Mouse (Mus musculus) adrenal gland, adult 2 months (tissue): ENCODE measurements at regions not wholly inside any gene's neighbourhood (a gene's known extent, or its start where the extent isn't known, plus 50 kb on each side); places are given as distances from the start of the nearest gene placed in this dataset.
A peak's percentile ranks its signal among the peaks of the same experiment; 100 is the strongest.

ENCODE experiments used
- DNase-seq: peaks from one replicate; pipeline ENCODE4 v3.0.0; 2021

DNA sequence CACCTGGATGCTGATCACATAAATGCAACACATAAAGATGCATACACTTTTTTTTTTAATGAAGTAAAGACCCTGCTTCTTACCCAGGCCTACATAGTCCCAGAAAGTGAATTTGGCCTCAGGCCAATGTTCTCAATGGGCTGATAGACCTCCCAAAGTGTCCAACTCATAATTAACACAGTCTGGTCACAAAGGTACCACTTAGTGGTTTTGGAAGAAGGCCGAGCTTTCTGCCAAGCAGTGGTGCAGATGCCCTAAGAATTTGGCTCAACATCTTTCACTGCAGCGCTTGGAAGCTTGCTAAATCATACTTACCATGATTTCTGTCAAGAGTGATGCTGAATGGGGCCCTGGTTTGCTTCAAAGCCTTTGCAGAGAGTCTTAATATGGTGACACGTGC, 706.4 kb upstream of the Rag2 start:
- no peak for DNase-seq

DNA sequence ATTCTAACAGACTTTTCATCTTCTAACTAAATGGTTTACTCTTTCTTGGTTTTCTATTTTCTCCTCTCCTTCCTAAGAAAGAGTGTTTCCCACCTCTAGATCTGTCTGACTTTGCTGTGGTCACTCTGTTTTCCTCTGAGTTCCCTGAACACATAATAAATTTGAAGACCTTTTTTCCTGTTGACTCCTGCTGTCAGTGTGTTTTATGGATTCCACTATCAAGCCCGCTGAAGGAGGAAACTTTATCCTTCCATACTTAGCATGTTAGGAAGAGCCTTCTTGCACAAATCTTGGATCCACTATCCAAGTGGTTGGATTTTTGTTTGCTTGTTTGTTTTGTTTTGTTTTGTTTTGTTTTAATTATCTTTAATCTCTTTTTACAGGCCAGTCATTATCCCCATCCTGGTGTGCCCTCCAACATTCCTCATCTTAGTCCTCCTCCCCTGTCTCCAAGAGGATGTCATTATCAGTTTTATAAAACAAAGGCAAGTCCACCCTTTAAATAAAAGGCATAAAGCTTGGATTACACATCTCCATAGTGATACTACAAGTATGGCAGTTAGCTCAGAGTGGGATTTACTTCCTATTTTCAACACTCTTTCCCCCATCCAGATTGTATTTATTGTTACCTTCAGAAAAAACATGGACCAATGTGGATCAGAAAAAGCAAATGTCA, 704.8 kb upstream of the Rag2 start:
- no peak for DNase-seq

DNA sequence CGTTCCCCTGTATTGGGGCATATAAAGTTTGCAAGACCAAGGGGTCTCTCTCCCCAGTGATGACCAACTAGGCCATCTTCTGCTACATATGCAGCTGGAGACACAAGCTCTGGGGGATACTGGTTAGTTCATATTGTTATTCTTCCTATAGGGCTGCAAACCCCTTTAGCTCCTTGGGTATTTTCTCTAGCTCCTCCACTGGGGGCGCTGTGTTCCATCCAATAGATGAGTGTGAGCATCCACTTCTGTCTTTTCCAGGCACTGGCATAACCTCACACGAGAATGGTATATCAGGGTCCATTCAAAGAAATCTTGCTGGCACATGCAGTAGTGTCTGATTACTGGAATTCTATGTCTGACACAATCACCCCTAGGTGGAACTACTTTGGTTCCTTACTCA, 675.9 kb upstream of the Rag2 start:
- peak; percentile 5 for DNase-seq

DNA sequence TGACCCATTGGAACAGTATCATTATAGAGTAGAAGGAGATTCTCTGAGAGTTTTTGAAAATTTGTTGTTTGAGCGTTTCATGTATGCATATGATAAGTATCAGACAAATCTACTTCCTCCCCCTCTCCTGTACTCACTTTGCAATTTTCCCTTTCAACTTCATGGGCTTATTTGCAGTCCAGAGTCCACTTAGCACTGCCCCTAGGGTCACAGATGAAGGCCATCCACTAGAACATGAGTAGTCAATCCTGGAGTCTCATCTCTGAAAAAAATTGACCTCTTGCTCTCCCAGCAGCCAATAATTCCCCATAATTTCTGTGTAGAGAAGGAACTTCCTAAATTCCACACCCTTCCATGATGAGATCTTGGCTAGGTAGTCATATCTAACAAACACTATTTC, 665.1 kb upstream of the Rag2 start:
- DNase-seq, result no peak

DNA sequence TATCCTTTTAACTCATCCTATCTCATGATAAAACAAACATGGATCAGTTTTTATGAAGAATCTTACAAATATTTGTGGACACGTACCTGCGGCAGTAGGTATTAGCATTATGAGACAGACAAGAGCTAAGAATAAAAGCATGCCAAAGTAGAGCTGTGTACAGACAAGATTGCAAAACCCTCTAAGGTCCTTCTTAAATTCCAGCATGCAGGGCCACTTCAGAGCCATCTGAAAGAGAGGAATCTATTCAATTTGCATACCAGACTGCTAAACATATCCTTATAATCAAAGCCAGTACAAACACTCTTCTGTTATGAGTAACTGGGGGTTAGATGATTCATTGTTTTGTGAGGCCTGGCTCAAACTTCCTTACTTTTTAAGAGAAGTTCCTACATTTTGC, 659.9 kb upstream of the Rag2 start:
- DNase-seq, result no peak

DNA sequence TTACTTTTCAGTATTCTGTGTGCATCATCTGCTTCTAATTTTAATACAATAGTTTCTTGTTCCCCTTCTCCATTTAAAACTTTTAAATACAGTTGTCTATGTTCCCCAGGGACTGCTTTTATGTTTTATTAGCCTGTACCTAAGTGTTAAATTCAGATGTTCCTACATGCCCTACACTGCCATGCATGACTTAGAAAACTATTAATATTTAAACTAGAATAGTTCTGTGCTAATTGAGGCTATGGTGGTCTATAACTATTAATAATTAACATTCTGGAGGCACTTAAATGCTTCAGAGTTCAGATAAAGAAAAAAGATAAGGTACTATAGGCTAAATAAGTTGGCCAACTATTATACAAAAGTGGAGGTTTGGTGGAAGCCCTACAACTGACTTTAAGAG, 647.3 kb upstream of the Rag2 start:
- no peak for DNase-seq

DNA sequence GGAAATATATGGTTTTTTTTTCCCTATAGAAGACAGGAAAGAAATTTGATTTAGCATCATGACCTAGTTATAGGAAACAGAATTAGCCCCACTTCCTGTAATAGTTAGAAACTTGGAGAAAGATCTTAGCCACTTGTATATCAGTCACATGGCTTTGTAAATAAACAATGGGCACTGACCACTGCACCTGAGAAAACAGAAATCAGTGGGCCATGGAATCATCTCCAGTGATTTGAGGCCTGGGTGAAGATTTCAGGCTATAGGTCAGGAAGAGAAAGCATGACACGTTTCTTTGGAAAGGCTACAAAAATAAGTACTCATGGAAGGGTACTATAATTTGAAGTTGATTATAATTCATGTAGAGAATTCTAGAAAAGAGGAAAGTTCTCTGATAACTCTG, 642.2 kb upstream of the Rag2 start:
- no peak for DNase-seq

DNA sequence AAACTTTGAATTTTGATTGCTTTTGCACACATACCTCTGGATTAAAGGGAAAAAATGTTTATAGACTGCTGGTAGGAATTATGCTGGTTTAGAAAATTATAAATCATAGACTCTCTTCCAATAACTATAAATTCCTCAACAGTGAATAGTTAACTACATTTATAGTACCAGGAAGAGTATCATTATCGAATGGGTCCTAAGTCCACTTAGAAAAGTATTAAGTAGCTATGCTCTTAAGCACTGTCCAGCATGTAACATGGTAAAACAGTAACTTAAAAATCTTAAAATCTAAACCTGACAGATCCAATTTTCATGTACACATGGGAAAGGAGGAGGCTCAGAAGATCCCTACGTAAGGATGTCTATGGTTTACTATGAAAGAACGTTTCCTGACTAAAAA, 609.2 kb upstream of the Rag2 start:
- no peak for DNase-seq

DNA sequence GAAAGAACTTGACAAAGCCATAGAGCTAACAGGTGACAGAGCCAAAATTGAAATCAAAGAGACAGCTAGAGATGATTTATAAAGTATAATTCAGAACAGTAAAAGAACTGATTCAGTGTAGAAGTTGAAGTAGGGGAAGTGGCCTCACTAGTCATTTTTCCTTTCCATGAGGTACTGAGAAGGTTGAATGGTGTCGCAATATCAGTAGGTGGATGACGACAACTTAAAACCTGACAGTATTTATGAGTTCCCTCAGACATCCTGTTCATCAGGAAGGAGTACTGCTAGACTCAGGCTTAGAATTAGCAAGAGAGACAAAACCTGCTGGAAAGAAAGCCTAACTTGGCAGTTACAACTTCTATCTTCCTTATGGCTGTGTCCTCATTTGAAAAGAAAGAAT, 605.1 kb upstream of the Rag2 start:
- no peak for DNase-seq

DNA sequence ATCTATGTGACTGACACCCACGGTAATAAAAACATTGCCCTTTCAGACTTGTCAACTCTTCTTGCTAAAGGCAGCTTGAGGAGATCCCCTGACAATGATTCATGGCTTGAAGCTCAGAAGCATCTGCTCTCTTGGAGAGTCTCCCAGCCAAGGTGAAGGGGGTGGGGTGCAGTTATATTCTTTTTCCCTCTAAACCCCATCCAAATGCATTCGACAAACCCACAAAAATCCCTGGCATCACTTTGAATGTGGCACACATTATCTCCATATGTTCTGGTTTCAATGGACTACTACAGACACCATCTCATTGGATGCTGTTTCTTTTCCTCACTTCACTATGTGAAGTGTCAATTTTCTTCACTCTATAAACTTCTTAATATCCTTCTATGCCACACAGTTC, 603.0 kb upstream of the Rag2 start:
- no peak for DNase-seq

DNA sequence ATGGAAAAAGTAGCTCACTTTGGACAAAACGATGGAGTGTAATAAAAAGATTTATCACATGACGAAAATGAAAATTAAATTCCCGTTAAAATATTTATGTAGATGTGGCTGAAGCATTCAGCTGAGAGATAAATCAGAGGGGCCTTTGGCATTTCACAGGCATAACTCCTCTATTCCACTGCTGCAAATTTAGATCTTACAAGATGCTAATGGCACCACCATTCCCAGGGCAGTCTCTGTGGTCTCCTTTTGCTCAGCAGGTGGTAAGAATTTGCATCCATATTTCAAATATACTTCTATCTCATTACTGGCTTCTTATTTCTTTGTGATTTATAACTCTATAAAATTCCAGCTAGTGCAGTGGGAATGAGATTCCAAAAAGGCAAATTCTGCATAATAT, 581.5 kb upstream of the Rag2 start:
- DNase-seq, result no peak

DNA sequence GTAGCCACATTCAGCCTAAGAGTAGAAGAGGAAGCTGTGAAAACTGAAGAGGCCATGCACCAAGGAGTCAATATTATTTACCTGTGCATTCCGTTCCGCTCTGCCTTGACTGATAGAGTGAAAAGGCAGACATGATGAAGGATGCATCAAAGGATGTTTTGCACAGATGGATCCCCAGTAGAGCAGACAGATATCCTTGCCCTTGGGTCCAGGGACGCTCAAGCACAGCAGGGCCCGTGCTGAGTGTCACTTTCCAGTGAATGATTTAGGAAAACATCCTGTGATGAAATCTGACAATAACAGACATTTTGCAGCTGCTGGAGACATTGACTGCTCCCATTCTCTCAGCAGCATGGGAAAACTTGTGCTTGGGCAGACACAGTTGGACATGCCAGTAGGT, 561.6 kb upstream of the Rag2 start:
- no peak for DNase-seq

DNA sequence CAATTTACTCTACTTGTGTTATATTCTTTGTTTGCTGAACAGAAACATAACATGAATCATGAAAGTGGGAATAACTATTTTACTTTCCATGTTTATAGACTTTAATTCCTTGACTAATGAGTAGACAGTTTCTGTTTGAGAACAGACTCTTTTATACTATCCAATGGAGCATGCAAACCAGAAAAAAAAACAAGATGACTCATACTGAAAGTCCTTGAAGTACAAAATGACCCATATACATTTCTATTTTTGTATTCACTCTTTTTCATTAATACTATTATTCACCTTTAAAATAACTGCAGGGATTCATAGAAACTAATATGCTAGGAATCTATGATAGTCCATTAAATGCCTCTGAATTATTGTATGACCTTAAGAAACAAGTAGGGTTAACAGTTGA, 549.5 kb upstream of the Rag2 start:
- no peak for DNase-seq

DNA sequence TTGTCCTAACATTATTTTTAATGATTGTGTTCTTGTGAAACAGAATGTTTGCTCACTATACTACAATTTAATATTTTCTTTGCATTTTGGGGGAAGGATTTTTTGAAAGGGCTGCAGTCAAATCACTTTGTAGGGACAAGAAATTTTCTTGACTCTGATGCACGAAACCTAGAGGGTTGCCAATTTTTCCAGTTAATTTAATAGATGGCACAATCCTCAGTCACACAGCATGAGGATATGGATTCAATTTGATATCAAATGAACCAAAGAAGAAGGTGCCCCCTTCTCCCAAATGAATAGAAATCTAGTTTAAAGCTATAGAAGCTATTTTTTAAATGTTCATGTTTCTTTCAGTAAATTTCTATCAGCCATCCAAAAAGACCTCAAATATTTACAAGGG, 544.3 kb upstream of the Rag2 start:
- no peak for DNase-seq

DNA sequence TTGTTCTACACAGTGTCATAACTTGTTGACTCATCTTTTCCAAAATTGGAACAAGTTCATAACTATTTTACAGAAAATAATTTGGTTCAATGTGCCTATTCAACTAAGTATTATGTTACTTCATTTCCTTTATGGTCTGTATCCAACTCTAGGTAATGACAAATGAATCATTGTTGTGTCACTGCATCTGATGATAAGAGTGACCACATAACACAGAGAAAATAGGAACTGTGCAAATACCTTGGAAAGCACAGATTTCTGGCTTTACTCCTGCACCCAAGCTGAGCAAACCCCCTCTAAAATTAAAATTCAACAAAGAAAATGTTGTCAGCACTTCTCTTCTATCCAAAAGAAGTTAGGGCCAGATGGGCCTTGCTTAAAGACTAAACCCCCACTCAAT, 540.7 kb upstream of the Rag2 start:
- peak; percentile 4 for DNase-seq

DNA sequence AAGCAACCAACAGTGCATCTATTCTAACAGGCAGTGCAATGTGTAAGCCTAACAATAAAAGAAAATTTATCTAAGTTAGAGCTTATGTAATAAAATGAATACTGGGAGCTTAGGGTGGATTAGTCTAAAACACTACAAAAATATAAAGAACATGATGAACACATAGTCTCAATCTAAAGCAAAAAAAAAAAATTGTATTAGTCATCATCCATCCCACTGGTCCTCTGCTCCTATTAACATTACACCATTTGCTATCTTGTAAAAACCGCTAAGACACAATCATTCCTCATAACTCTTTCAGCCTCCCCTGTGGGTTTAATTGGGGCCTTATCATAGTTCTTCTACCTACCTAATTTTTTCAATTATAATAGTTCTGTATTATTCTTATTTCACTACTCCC, 539.9 kb upstream of the Rag2 start:
- DNase-seq, result no peak

DNA sequence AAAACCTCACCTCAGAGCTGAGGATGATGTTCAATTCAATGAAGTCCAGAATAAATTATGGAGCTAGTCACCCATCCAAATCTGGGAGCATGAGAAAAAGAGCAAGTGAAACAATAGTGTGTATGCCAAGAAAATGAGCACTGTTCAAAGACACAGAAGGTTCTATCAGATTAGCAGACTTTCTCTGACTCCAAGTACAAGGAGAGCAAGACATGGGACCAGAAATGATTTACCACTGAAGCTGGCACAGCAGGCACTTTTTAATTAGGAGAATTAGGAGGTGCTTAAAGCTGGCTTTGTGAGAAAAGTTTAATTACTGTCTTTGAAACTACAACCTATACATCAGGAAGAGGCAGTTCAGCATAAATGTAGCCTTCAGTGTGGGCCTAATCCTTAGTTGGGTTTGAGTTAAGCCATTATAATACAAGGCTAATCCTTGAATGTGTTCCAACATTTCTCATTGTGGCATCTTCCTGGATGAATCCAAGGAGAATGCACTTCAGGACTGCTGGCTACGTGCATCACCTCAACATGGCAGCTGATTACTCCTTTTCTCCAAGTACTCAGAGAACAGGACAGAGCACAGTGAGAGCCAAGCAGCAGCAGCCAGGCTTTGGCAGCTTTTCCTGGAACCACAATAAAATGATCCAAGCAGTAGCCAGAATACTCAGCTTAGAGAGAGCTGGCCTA, 517.2 kb upstream of the Rag2 start:
- no peak for DNase-seq

DNA sequence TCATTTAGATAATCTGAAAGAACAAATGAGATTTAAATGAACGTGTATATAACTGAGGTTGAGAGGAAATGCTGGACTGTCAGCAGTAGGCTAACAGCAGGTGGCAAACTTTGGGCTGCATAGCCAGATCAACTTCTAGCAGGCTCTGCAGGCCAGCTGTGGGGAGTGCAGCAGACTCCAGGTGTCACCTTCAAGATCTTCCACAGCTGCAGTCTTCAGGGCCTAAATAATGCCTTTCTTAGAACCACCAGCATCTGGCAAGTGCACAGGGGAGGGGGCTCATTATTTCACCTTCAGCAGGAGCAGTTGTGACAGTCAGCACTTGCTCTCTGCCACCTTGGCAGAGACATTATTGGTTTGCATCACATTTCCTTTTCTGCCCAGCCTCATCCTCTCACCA, 487.7 kb upstream of the Rag2 start:
- DNase-seq, result no peak

DNA sequence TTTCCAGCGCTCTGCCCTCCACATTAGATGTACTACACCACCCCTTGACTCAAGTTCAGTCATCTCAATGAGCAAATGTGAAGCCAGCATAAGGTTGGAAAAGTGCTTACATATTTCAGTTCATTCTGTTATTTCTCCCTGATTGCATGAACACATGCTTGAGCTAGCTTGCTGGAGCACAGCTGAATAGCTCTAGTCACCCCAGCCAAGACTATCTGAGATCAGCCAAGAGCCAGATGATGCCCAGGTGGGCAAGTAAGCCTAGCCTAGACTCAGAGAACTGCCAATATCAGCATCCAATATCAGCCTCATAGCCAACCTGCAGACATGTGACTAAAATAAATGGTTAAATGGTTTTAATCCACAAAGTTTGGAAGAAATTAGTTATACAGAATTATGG, 484.6 kb upstream of the Rag2 start:
- DNase-seq, result no peak

DNA sequence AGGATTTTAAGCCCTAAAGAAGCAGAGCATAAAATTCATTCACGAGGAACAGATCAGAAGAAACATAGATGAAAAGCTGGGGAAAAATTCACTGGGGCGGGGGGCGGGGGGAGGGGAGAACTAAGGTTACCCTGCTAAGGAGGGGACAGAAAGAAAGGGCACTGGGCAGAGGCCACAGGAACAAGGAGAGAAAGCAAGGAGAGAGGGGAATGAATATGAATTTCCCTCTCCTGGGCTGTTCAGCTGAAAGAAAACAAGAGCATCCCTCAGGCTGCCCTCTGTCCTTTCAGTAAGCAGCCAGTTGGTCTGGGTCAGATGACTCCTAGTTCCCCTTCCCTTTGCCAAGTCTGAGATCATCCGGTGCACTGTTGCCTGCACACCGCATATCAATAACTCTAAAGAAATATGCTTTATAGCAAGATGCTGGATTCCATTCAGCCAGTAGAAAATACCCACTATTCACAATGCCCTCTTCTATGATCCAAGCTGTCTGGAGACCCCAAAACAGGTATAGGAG, 467.7 kb upstream of the Rag2 start:
- no peak for DNase-seq

DNA sequence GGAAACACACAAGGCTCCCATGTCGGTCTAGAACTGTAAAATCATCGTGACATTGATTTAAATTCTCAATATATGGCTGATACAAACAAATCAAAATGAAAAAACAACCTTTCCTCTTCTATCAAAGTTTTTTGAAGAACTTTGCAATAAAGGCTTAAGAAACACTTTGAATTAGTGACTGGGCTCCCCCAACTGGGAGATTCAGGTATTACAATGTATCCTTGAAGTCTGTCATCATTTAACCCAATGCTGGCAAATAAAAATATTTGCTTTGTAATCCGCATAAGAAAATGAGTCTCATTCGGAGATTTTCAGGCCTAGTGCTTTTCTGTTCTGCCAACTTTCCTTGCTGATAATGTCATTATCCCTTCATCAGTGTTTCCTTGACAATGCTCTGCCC, 465.2 kb upstream of the Rag2 start:
- DNase-seq, result peak; percentile 13

DNA sequence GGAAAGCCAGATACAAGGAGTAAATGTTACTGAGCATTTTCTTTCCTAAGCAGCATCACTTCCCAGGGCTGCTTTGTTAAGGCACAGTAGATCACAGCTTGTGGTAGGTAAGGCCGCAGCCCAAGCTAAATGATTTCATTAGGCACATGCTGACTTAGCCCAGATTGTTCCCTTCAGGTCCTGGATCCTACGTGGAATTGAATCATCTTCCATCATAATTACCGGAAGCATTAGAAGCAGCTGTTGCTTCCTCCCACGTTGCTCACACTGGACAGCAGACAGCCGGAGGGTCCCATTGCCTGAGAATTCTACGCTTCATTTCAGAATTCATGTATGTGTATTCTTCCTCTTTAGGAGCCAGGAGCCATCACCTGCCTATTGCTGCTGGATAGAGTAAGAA, 458.6 kb upstream of the Rag2 start:
- DNase-seq, result no peak

DNA sequence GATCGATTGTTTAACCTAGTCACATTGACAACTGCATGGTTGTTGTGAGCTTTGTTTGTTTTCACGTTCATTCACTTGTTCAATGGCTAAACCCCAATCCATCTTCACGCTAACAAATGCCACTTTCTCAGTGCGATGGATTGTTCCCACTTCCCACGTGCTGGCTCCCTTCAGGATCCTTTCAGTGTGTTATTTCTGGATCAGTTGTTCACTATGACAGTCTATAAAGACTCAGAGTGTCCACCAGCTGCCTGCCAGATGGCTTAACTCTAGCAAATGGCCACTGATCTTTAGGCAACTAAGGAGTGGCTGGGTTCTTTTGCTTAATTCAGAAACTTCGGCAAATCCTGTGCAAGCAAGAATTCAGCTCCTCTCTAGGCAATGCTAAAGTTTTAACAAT, 451.7 kb upstream of the Rag2 start:
- DNase-seq, result no peak

DNA sequence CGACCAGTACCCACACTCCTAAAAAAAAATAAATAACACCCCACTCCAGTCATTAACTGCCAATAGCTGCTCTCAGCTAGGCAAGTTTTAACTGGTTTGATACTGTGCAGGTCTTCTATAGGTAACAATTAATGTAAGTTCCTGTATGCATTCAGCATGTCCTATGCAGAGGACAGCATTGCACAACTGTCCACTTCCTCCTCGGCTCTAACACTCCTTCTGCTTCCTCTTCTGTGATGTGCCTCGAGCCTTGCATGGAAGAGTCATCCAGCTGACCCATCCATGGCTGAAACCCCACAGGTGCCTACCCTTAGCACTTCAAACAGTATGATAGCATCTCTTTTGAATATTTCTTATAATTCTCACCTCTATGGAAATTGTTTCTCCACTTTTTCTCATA, 449.4 kb upstream of the Rag2 start:
- no peak for DNase-seq
